Mouse (Mus musculus): ENCODE measurements around the gene Lrrc75a. TPM values are rescaled to one million over a fixed set of nuclear protein-coding genes. Genes with fewer than 3 reads are reported as not detected.

The Lrrc75a gene
- polyA plus RNA-seq (2014; fragmentation: Illumina TruSeq; extraction: RNeasy Lipid Tissue Mini Kit (QIAGEN cat#74804); ENCODE audit: low read depth, low replicate concordance) = 3.5 TPM

DNA sequence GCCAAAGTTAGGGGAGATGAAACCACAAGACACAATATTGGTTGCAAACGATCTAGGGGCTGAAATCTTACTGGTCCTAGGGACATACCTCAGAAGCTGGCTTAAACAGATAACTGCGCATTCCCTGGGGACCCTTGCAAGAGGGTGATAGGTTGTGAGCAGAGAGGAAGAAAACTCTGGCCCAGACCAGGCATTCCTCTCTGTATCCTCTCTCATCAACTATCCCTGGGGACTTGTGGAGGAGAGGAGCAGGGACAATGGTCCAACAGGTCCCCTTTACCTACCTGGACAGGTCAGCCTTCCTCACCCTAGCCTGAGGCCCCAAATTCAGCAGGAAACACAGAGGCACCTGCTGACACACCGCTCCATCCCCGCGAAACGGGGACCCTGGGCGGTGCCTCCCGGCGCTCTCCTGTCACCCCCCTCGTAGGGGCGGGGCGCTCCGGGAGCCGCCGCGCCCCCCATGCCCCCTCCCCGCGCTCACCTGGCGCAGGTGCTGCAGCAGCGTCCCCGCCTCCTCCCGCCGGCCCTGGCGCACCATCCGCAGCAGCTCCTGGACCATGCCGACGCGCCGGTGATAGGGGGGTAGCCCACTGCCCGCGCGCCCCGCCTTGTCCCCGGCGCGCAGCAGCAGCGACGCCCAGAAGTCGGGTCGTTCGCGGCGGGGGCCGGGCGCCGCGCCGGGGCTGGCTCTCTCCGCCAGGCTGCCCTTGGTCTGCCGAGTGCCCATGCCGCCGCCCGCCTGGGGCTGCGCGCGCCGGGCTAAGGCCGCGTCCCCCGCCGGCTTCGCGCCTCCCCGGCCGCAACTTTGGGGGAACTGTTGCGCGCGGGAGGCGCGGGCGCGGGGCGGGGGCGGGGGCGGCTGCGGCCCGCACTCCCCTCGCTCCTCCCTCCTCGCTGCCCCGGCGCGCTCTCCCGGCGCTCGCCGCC lies at the start of gene Lrrc75a:
Gene Lrrc75a (minus strand): TSS at position 863 of the 930 bp plus-strand sequence.

DNA sequence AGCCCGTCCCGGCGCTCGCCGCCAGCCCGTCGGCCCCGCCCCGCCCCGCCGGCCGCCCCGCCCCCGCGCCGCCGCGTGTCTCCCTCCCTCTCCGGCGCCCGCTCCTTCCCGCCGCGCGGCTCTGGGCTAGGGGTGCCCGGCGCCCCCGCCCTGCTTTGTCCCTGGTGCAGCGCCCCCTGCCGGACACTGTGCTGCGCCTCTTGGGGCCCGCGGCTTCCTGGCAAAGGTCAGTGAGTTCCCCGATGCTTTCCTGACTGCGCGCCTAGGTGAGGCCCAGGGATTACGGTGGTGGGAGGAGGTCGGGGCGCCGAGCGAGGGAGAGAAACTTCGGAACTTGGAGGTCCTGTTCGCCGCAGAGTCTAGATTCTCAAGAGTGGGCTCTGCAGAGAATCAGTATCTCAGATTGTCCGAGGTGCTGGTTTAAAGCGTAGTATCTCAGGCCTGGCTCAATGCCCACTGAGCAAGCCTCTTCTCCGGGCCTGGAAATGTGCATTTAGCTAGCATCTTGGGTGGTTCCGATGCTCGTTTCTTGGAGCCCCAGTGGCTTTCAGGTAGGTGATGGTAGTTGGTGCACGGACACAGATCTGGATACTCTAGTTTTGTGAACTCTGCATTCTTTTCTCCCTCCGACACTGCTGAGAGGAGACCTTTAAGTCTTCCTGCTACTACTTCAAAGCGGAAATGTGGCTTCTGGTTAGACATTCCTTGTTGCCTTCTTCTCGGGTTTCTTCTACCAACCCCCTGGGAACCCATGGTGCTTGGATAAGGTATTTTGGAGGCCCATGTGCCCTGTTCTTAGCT lies 468 bp upstream of the Lrrc75a start, which contains the start of gene Mmgt2:
Gene Mmgt2 (plus strand): TSS at position 74 of the 801 bp plus-strand sequence.

DNA sequence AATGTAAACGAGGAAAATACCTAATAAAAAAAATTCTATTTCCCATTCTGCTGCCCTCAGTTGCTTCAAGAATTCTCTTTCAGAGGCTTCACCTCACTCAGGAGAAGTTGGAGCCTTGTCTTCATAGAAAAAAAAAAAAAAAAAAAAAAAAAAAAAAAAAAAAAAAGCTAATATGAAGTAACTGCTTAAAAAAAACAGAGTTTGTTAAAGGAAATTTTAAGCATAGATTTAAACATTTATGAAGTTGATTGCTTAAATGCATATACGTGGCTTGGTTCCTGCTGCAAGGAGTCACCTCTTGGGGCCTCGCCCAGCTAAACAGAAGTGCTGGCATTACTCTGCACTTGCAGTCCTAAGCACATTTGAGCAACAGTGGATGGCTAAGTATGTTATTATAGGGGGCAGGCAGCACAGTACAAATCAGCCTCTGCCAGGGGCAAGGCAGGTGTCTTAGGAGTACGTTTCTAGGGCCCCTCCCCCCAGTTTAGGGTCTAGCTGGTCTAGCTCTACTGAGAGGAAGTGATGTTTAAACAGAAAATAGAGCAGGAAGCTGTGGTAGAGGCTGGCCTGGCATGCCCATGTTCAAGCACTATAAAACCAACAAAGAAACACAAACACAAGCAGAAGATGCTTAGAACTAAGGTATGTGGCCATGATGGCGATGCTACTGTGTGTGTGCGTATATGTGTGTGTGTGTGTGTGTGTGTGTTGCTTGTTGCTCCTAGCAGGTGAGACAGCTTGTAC lies 74.2 kb downstream of the Lrrc75a start, which contains the start of gene Trpv2:
Gene Trpv2 (plus strand): TSS at position 528 of the 744 bp plus-strand sequence.

Other genes with a start within 250 kb of the Lrrc75a start
- gene Pigl, start 190.1 kb downstream of the Lrrc75a start, polyA plus RNA-seq (2014; fragmentation: Illumina TruSeq; extraction: RNeasy Lipid Tissue Mini Kit (QIAGEN cat#74804); ENCODE audit: low read depth, low replicate concordance) = 4.7 TPM
- gene Ncor1, start 190.0 kb downstream of the Lrrc75a start, polyA plus RNA-seq (2014; fragmentation: Illumina TruSeq; extraction: RNeasy Lipid Tissue Mini Kit (QIAGEN cat#74804); ENCODE audit: low read depth, low replicate concordance) = 189 TPM
- 17.1 TPM for gene Cenpv, start 109.3 kb downstream of the Lrrc75a start, polyA plus RNA-seq (2014; fragmentation: Illumina TruSeq; extraction: RNeasy Lipid Tissue Mini Kit (QIAGEN cat#74804); ENCODE audit: low read depth, low replicate concordance)
- 40.9 TPM for gene Ubb, start 97.4 kb downstream of the Lrrc75a start, polyA plus RNA-seq (2014; fragmentation: Illumina TruSeq; extraction: RNeasy Lipid Tissue Mini Kit (QIAGEN cat#74804); ENCODE audit: low read depth, low replicate concordance)
- not detected for gene Trpv2, start 74.0 kb downstream of the Lrrc75a start, polyA plus RNA-seq (2014; fragmentation: Illumina TruSeq; extraction: RNeasy Lipid Tissue Mini Kit (QIAGEN cat#74804); ENCODE audit: low read depth, low replicate concordance)
- 15.0 TPM for gene Mmgt2, start 141 bp upstream of the Lrrc75a start, polyA plus RNA-seq (2014; fragmentation: Illumina TruSeq; extraction: RNeasy Lipid Tissue Mini Kit (QIAGEN cat#74804); ENCODE audit: low read depth, low replicate concordance)
- 1.7 TPM for gene Zfp287, start 83.4 kb upstream of the Lrrc75a start, polyA plus RNA-seq (2014; fragmentation: Illumina TruSeq; extraction: RNeasy Lipid Tissue Mini Kit (QIAGEN cat#74804); ENCODE audit: low read depth, low replicate concordance)
- gene Gm10428, start 104.6 kb upstream of the Lrrc75a start, polyA plus RNA-seq (2014; fragmentation: Illumina TruSeq; extraction: RNeasy Lipid Tissue Mini Kit (QIAGEN cat#74804); ENCODE audit: low read depth, low replicate concordance) = not detected
- gene Zfp286, start 140.9 kb upstream of the Lrrc75a start, polyA plus RNA-seq (2014; fragmentation: Illumina TruSeq; extraction: RNeasy Lipid Tissue Mini Kit (QIAGEN cat#74804); ENCODE audit: low read depth, low replicate concordance) = 1.7 TPM
- gene Trim16, start 171.7 kb upstream of the Lrrc75a start, polyA plus RNA-seq (2014; fragmentation: Illumina TruSeq; extraction: RNeasy Lipid Tissue Mini Kit (QIAGEN cat#74804); ENCODE audit: low read depth, low replicate concordance) = 3.8 TPM
- gene Fbxw10, start 198.5 kb upstream of the Lrrc75a start, polyA plus RNA-seq (2014; fragmentation: Illumina TruSeq; extraction: RNeasy Lipid Tissue Mini Kit (QIAGEN cat#74804); ENCODE audit: low read depth, low replicate concordance) = 0.44 TPM
- gene Tvp23b, start 230.9 kb upstream of the Lrrc75a start, polyA plus RNA-seq (2014; fragmentation: Illumina TruSeq; extraction: RNeasy Lipid Tissue Mini Kit (QIAGEN cat#74804); ENCODE audit: low read depth, low replicate concordance) = 120 TPM